11 mouse cellular contexts compared by ENCODE assay signal in genomic region chr7:18858310-18858916, GRCm38 (mm10). TPM values are rescaled to one million over a fixed set of nuclear protein-coding genes. Genes with fewer than 3 reads are reported as not detected.
DNase-seq lines count a peak whose midpoint lies in the region; ATAC-seq lines count a peak whose summit lies in the region.
"Had no signal": no experiment of that assay in that cellular context is flagged by ENCODE, and none has a peak within 500 bp of the region (broad histone marks: within the 10 kb centered on the region; RNA-seq: fewer than 3 reads in every experiment).

No protein-coding gene starts in this region.

- H3K4me3 ChIP-seq in brown adipose tissue, adult 24 weeks (ENCODE audit: insufficient read depth, low read depth, low read length), result no peak overlapping the region
- H3K4me3 ChIP-seq in lung, embryonic 15.5 days, result no peak overlapping the region
- H3K4me3 ChIP-seq: limb, embryonic 12.5 days had no signal

- intact Hi-C loops in heart, postnatal 10 days (cut with DNase I), result no loop called here

- peaks cover 6% of the 10 kb centered on the region; the same call in 1 of the 2 replicates for H3K4me1 ChIP-seq in brown adipose tissue, adult 24 weeks (ENCODE audit: control insufficient read depth, insufficient read depth, insufficient read length, low read length)
- H3K4me1 ChIP-seq in lung, embryonic 15.5 days, result no peaks in the 10 kb centered on the region
- H3K4me1 ChIP-seq: limb, embryonic 12.5 days had no signal

- H3K36me3 ChIP-seq in lung, embryonic 15.5 days, result no peaks in the 10 kb centered on the region
- H3K36me3 ChIP-seq: limb, embryonic 12.5 days had no signal

- WGBS in lung, embryonic 15.5 days, result 66% methylated on average over 5 of the region's 5 CpGs

- ATAC-seq in lung, embryonic 15.5 days (ENCODE audit: borderline replicate concordance, extremely low read depth, low FRiP score, low TSS enrichment), result peak; percentile 62; the same call in 1 of the 2 replicates
- ATAC-seq in granulocyte monocyte progenitor cell, adult 5-6 weeks (replicated peaks; ENCODE audit: poor library complexity, severe bottlenecking), result no peak

- DNase-seq in adrenal gland, adult 2 months, result peak; percentile 36
- DNase-seq in adrenal gland, postnatal 25 days, result no peak
- peak; percentile 49 to 57 for DNase-seq in heart, postnatal 10 days
- no peak for DNase-seq in thymus, postnatal 36 days
- no peak for DNase-seq in layer of hippocampus, postnatal 25 days (ENCODE audit: extremely low spot score in 1 of 2, low spot score in 1 of 2)
- DNase-seq: gastrocnemius, postnatal 10 days had no signal

- H3K4me2 ChIP-seq in lung, embryonic 15.5 days, result no peak overlapping the region
- H3K4me2 ChIP-seq: limb, embryonic 12.5 days had no signal

- H3K9ac ChIP-seq in lung, embryonic 15.5 days, result no peak overlapping the region
- H3K9ac ChIP-seq: limb, embryonic 12.5 days had no signal

- no peaks in the 10 kb centered on the region for H3K27me3 ChIP-seq in lung, embryonic 15.5 days
- H3K27me3 ChIP-seq: limb, embryonic 12.5 days had no signal

- peak overlapping the region; percentile 73 for H3K27ac ChIP-seq in brown adipose tissue, adult 24 weeks (replicated peaks; ENCODE audit: low read depth, low read length)
- peak overlapping the region; percentile 55; the same call in 1 of the 2 replicates for H3K27ac ChIP-seq in lung, embryonic 15.5 days
- H3K27ac ChIP-seq: limb, embryonic 12.5 days had no signal

- no peaks in the 10 kb centered on the region for H3K9me3 ChIP-seq in lung, embryonic 15.5 days
- H3K9me3 ChIP-seq: limb, embryonic 12.5 days had no signal

RNA-seq across cellular contexts. Expression of gene Pglyrp1, which starts 12.7 kb away (rescaled TPM):
- total RNA-seq in adrenal gland, adult 2 months (2021), result 1 to 10 TPM; 1.2 TPM
- 3.6 and 5.2 TPM in 2 replicates for polyA plus RNA-seq in adrenal gland, adult 2 months (2012; rRNA removed)
- 1.9 and 2.0 TPM in 2 replicates for total RNA-seq in adrenal gland, postnatal 25 days (2021)
- polyA plus RNA-seq in brown adipose tissue, adult 24 weeks (2012; ENCODE audit: insufficient read depth, insufficient read length, missing spikeins), result 2.0 and 2.8 TPM in 2 replicates
- total RNA-seq in heart, postnatal 10 days (2021), result 1 to 10 TPM; 2.0 to 2.8 TPM
- polyA plus RNA-seq in lung, embryonic 15.5 days (2015; fragmentation: Nextera tagmentation; extraction: Ambion mirVana), result 6.4 and 6.7 TPM in 2 replicates
- 10 to 100 TPM in 1 of 2 experiments, 1 to 10 TPM in 1; 8.6 to 17.9 TPM for total RNA-seq in layer of hippocampus, postnatal 25 days (2021)
- 112 and 117 TPM in 2 replicates for total RNA-seq in granulocyte monocyte progenitor cell, adult 5-6 weeks (2014; fragmentation: Nextera tagmentation)
- total RNA-seq in granulocyte monocyte progenitor cell, adult 5-6 weeks (2017), result 17.6 and 21.2 TPM in 2 replicates

RNA-seq across cellular contexts. Expression of gene Mill2, which starts 18.6 kb away (rescaled TPM):
- total RNA-seq in adrenal gland, adult 2 months (2021), result 1 to 10 TPM; 7.0 to 7.5 TPM
- polyA plus RNA-seq in adrenal gland, adult 2 months (2012; rRNA removed), result 4.6 and 4.9 TPM in 2 replicates
- total RNA-seq in adrenal gland, postnatal 25 days (2021), result 5.3 and 7.8 TPM in 2 replicates
- polyA plus RNA-seq in brown adipose tissue, adult 24 weeks (2012; ENCODE audit: insufficient read depth, insufficient read length, missing spikeins), result 1.6 and 2.0 TPM in 2 replicates
- total RNA-seq in heart, postnatal 10 days (2021), result 1 to 10 TPM; 5.1 to 5.5 TPM
- polyA plus RNA-seq in lung, embryonic 15.5 days (2015; fragmentation: Nextera tagmentation; extraction: Ambion mirVana), result 1.7 and 2.1 TPM in 2 replicates
- 1 to 10 TPM; 1.9 to 2.2 TPM for total RNA-seq in layer of hippocampus, postnatal 25 days (2021)
- total RNA-seq in granulocyte monocyte progenitor cell, adult 5-6 weeks (2014; fragmentation: Nextera tagmentation), result 0.34 TPM in 1 of 2 replicates, not detected in the other
- total RNA-seq in granulocyte monocyte progenitor cell, adult 5-6 weeks (2017), result 0.04 TPM in 1 of 2 replicates, not detected in the other
- total RNA-seq: neutrophil, adult 5-6 weeks had no signal
- polyA plus RNA-seq: limb, embryonic 12.5 days had no signal

RNA-seq across cellular contexts. Expression of gene Psg17, which starts 37.0 kb away (rescaled TPM):
- total RNA-seq in adrenal gland, adult 2 months (2021), result not detected
- not detected in 2 replicates for polyA plus RNA-seq in adrenal gland, adult 2 months (2012; rRNA removed)
- total RNA-seq in adrenal gland, postnatal 25 days (2021), result not detected in 2 replicates
- polyA plus RNA-seq in brown adipose tissue, adult 24 weeks (2012; ENCODE audit: insufficient read depth, insufficient read length, missing spikeins), result not detected in 2 replicates
- not detected for total RNA-seq in heart, postnatal 10 days (2021)
- polyA plus RNA-seq in lung, embryonic 15.5 days (2015; fragmentation: Nextera tagmentation; extraction: Ambion mirVana), result not detected in 2 replicates
- not detected for total RNA-seq in layer of hippocampus, postnatal 25 days (2021)
- not detected in 2 replicates for total RNA-seq in granulocyte monocyte progenitor cell, adult 5-6 weeks (2014; fragmentation: Nextera tagmentation)
- not detected in 2 replicates for total RNA-seq in granulocyte monocyte progenitor cell, adult 5-6 weeks (2017)
- total RNA-seq: gastrocnemius, postnatal 10 days; neutrophil, adult 5-6 weeks had no signal

RNA-seq across cellular contexts. Expression of gene Ccdc61, which starts 51.8 kb away (rescaled TPM):
- 10 to 100 TPM in 1 of 2 experiments, 1 to 10 TPM in 1; 10.0 to 10.1 TPM for total RNA-seq in adrenal gland, adult 2 months (2021)
- polyA plus RNA-seq in adrenal gland, adult 2 months (2012; rRNA removed), result 28.5 and 30.2 TPM in 2 replicates
- total RNA-seq in adrenal gland, postnatal 25 days (2021), result 16.5 and 20.8 TPM in 2 replicates
- polyA plus RNA-seq in brown adipose tissue, adult 24 weeks (2012; ENCODE audit: insufficient read depth, insufficient read length, missing spikeins), result 4.4 and 6.3 TPM in 2 replicates
- total RNA-seq in heart, postnatal 10 days (2021), result 10 to 100 TPM in 1 of 2 experiments, 1 to 10 TPM in 1; 9.5 to 11.5 TPM
- 32.1 and 34.4 TPM in 2 replicates for polyA plus RNA-seq in lung, embryonic 15.5 days (2015; fragmentation: Nextera tagmentation; extraction: Ambion mirVana)
- 10 to 100 TPM in 1 of 2 experiments, 1 to 10 TPM in 1; 9.5 to 13.5 TPM for total RNA-seq in layer of hippocampus, postnatal 25 days (2021)
- total RNA-seq in granulocyte monocyte progenitor cell, adult 5-6 weeks (2014; fragmentation: Nextera tagmentation), result 34.6 and 45.4 TPM in 2 replicates
- 11.4 and 12.1 TPM in 2 replicates for total RNA-seq in granulocyte monocyte progenitor cell, adult 5-6 weeks (2017)

Comparison
In these comparisons a context has a peak if more than half of its experiments do, and no peak if none do; other contexts are left out.
1. DNase-seq: peak in adrenal gland, adult 2 months (single experiment) and heart, postnatal 10 days (2 of 2); none in adrenal gland, postnatal 25 days (single experiment), thymus, postnatal 36 days (0 of 2) and layer of hippocampus, postnatal 25 days (0 of 2).